Mouse (Mus musculus) layer of hippocampus, adult 18-20 months (tissue): ENCODE data around the gene Wasf2. TPM values are rescaled to one million over a fixed set of nuclear protein-coding genes. Genes with fewer than 3 reads are reported as not detected.
A peak's percentile ranks its signal among the peaks of the same experiment; 100 is the strongest.

Source experiments
- DNase-seq, 2 experiments: peaks; one replicate each; pipeline ENCODE4 v3.0.0; 2022; ENCODE audit warnings: low spot score in 2 of 2
- microRNA-seq, 2 experiments: library from miRNA; unstranded; fragments of <30 nt; microRNA quantifications; one replicate each; pipeline ENCODE4 v1.2.0; 2021
- total RNA-seq, 2 experiments: library from RNA; stranded (reverse); gene quantifications; 2 replicates each; pipeline ENCODE4 v1.2.3; 2021

The Wasf2 gene
- total RNA-seq, 2 experiments from 2014 or later = 27.4 to 32.6 TPM

GRCm38 (mm10) chr4:133229582-133229981, 99.3 kb downstream of the Wasf2 start:
- peak in 1 of 2 experiments; percentile 71 for DNase-seq

DNA sequence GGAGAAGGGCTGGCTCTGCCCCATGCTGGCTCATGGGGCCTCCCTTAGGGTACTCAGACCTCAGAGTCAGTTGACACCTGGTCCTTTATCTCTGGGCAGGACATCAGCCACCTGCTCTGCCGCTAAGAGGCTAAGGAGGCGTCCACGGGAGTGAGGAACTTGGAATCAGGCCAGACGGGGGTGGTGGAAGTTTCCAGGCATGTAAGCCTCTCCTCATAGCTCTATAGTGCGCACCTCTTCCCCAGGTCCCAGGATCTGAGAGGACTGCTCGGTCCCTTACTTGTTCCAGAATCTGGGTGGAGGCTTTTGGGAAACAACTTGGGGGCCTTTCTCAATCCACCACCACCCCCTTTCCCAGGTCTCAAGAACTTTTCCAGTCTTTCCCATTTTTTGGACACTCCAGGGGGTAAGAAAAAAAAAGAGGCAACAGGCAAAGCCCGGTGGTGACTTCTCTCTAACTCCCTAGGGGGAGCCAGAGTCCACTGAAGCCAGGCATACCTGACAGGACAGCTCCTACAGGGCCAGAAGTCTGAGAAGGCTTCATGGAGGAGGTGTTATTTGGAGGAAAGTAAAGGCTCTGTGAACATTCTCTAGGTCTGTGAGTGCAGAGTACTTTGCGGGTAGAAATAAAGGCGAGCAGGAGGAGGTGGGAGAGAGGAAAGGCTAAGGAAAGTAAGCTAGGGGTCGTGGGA, 103.1 kb downstream of the Wasf2 start:
- peak in 1 of 2 experiments; percentile 31 for DNase-seq

GRCm38 (mm10) chr4:133234771-133235170, 104.5 kb downstream of the Wasf2 start:
- DNase-seq = no peak

DNA sequence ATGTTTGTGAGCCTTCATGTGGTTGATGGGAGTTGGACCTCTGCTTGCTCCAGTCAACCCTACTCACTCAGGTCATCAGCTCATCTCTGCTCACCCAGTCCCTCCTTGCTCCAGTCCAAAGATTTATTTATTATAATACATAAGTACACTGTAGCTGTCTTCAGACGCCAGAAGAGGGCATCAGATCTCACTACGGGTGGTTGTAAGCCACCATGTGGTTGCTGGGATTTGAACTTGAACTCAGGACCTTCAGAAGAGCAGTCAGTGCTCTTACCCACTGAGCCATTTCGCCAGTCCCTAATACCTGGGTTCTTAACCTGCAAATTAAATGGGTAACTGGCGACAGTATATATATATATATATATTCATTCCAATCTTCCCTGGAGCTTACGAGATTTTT, 105.1 kb downstream of the Wasf2 start:
- DNase-seq = no peak

DNA sequence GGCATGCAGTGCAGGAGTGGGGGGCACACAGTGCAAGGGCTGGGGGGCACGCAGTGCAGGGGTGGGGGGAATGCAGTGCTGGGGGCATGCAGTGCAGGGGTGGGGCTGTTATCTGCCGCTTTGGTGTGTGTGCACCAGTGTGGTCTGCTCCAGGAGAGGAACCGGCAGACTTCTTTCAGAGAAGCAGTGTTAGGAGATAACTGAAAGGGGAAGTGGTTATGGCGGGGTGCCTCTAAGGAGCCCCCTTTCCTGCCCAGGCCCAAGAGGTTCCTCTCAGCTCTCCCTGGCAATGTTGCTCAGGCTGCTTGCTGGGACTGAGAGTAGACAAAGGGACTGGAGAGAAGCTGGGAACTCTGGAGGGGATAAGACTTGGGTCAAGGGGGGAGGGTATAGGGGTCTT, 107.6 kb downstream of the Wasf2 start:
- no peak for DNase-seq

- DNase-seq = peak in 1 of 2 experiments; percentile 29
Observed at GRCm38 (mm10) chr4:133240490-133240921, 110.2 kb downstream of the Wasf2 start, which contains the start of gene Map3k6. Map3k6 (plus strand) TSS chr4:133240818.

- DNase-seq = peak; percentile 83 to 91
Observed at GRCm38 (mm10) chr4:133240934-133241908, 110.9 kb downstream of the Wasf2 start.

- no peak for DNase-seq
Observed at GRCm38 (mm10) chr4:133241910-133242309, 111.6 kb downstream of the Wasf2 start.

DNA sequence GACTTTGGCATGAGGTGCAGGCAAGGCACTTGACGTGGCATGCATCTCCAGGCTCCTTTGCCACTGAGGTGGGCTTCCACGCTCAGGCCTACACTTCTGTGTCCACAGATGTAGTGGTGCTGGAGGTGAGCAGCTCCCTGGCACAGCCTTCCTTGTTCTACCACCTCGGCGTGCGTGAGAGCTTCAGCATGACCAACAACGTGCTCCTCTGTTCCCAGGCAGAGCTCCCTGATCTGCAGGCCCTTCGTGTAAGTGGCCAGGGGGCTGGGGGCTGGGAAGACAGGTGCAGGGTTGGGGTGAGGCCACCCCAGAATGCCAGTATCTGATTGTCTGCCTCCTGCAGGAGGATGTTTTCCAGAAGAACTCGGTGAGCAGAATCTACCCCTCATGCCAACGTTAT, 112.4 kb downstream of the Wasf2 start:
- DNase-seq = no peak

DNA sequence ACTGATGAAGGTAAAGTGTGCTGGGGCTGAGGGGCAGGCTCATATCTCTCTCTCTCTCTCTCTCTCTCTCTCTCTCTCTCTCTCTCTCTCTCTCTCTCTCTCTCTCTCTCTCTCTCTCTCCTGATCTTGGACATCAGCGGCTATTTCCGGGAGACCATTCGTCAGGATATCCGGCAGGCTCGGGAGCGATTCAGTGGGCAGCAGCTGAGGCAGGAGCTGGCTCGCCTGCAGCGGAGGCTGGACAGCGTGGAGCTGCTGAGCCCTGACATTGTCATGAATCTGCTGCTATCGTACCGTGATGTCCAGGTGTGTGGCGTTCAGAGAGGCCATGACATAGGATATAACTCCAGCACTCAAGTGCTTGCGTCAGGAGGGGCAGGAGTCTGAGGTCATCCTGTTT, 113.2 kb downstream of the Wasf2 start:
- DNase-seq = no peak

GRCm38 (mm10) chr4:133244289-133244688, 114.0 kb downstream of the Wasf2 start:
- no peak for DNase-seq

DNA sequence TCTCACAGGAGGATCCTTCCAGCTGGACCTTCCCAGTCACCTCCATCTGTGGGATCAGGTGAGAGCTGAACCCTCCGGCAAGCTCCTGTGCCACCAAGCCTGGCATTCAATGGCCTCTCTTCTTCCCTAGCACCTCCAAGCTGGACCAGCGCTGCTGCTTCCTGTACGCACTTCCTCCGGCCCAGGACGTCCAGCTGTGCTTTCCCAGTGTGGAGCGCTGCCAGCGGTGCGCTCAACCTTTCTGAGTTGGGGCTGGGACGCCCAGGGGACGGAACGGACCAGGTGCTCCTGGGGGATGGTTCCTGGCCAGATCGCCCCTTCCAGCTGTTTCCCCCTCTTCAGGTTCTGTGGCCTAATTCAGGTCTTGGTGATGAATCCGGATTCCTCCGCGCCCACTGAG, 116.8 kb downstream of the Wasf2 start:
- no peak for DNase-seq

GRCm38 (mm10) chr4:133247806-133248449, 117.6 kb downstream of the Wasf2 start:
- no peak for DNase-seq

Small RNA genes within 50 kb of the gene (microRNA-seq; reads per million reads assigned to microRNA genes)
- 1.5 to 2.9 reads per million in 2 experiments for gene Mir7017

Other genes starting within 250 kb of the Wasf2 start
- gene Stx12, start 246.0 kb upstream of the Wasf2 start, total RNA-seq = 100 to 1,000 TPM; 109 to 111 TPM
- gene Fam76a, start 207.9 kb upstream of the Wasf2 start, total RNA-seq = 10 to 100 TPM; 53.1 to 60.5 TPM
- gene Fgr, start 156.4 kb upstream of the Wasf2 start, total RNA-seq = under 1 TPM; 0.13 to 0.35 TPM
- gene Ahdc1, start 119.2 kb upstream of the Wasf2 start, total RNA-seq = 100 to 1,000 TPM; 114 to 116 TPM
- 1 to 10 TPM; 3.0 to 3.4 TPM for gene Cd164l2, start 81.6 kb downstream of the Wasf2 start, total RNA-seq
- gene Gpr3, start 82.0 kb downstream of the Wasf2 start, total RNA-seq = 1 to 10 TPM; 7.3 to 7.6 TPM
- 1 to 10 TPM; 5.6 to 6.9 TPM for gene Map3k6, start 110.3 kb downstream of the Wasf2 start, total RNA-seq
- 1 to 10 TPM in 1 of 2 experiments, under 1 TPM in 1; 0.68 to 1.6 TPM for gene Sytl1, start 132.6 kb downstream of the Wasf2 start, total RNA-seq
- gene Tmem222, start 147.3 kb downstream of the Wasf2 start, total RNA-seq = 10 to 100 TPM; 92.1 to 96.1 TPM
- 10 to 100 TPM; 79.6 to 83.1 TPM for gene Wdtc1, start 223.0 kb downstream of the Wasf2 start, total RNA-seq
- gene Slc9a1, start 239.2 kb downstream of the Wasf2 start, total RNA-seq = 10 to 100 TPM; 62.2 to 62.9 TPM